Mouse (Mus musculus) myocyte (in vitro differentiated cells): Measurements from ENCODE around the gene Man2a1. TPM values are rescaled to one million over a fixed set of nuclear protein-coding genes. Genes with fewer than 3 reads are reported as not detected.

Experiments used
- H3K27me3 ChIP-seq: one replicate; pipeline ENCODE4 v1.6.1; 2011; ENCODE audit not compliant: control insufficient read depth, insufficient read depth, insufficient read length
- H3K36me3 ChIP-seq: one replicate; pipeline ENCODE4 v1.6.1; 2011; ENCODE audit not compliant: control insufficient read depth, insufficient read depth
- H3K4me2 ChIP-seq: one replicate; pipeline ENCODE4 v1.6.1; 2011; ENCODE audit warnings: low read depth, control low read depth
- H3K4me3 ChIP-seq: one replicate; pipeline ENCODE4 v1.5.1; 2011; ENCODE audit warnings: mild to moderate bottlenecking, control low read depth, moderate library complexity
- H3K79me2 ChIP-seq: one replicate; pipeline ENCODE4 v1.6.1; 2011; ENCODE audit not compliant: control insufficient read depth, insufficient read depth
- H3ac ChIP-seq: one replicate; pipeline ENCODE4 v1.6.1; 2011; ENCODE audit not compliant: control insufficient read depth, insufficient read length
- CEBPB ChIP-seq: IDR thresholded peaks from 2 replicates; pipeline ENCODE4 v1.6.1; 2011; ENCODE audit warnings: mild to moderate bottlenecking, moderate library complexity; ENCODE audit not compliant: poor library complexity, insufficient read depth, severe bottlenecking
- E2F4 ChIP-seq: IDR thresholded peaks from one replicate; pipeline ENCODE4 v1.6.1; 2011; ENCODE audit warnings: mild to moderate bottlenecking, control low read depth, moderate library complexity; ENCODE audit not compliant: insufficient read depth
- MAX ChIP-seq: IDR thresholded peaks from one replicate; pipeline ENCODE4 v1.6.1; 2011; ENCODE audit warnings: low read depth, mild to moderate bottlenecking, control low read depth
- MYOD1 ChIP-seq, 3 experiments: IDR thresholded peaks; one replicate each; pipeline ENCODE4 v1.6.1; 2011; ENCODE audit warnings: control low read depth in 2 of 3, low read depth in 2 of 3, mild to moderate bottlenecking in 2 of 3, moderate library complexity in 1 of 3; ENCODE audit not compliant: insufficient read length in 2 of 3, control insufficient read depth in 1 of 3
- MYOG ChIP-seq, 3 experiments: IDR thresholded peaks; one replicate each; pipeline ENCODE4 v1.6.1; 2011; ENCODE audit warnings: control low read depth in 2 of 3, low read depth in 2 of 3, mild to moderate bottlenecking in 2 of 3; ENCODE audit not compliant: insufficient read length in 2 of 3, control insufficient read depth in 1 of 3, insufficient read depth in 1 of 3
- POLR2A ChIP-seq: IDR thresholded peaks from one replicate; pipeline ENCODE4 v1.6.1; 2011; ENCODE audit warnings: low read depth, mild to moderate bottlenecking, control low read depth, moderate library complexity; ENCODE audit not compliant: insufficient read length
- POLR2AphosphoS2 ChIP-seq: IDR thresholded peaks from one replicate; pipeline ENCODE4 v1.6.1; 2011; ENCODE audit warnings: low read depth, control low read depth; ENCODE audit not compliant: insufficient read length
- REST ChIP-seq: IDR thresholded peaks from one replicate; pipeline ENCODE4 v1.6.1; 2011; ENCODE audit warnings: mild to moderate bottlenecking, control low read depth, moderate library complexity; ENCODE audit not compliant: insufficient read depth, insufficient read length
- SRF ChIP-seq: IDR thresholded peaks from one replicate; pipeline ENCODE4 v1.6.1; 2011; ENCODE audit warnings: low read depth; ENCODE audit not compliant: control insufficient read depth, insufficient read length
- TCF12 ChIP-seq: IDR thresholded peaks from one replicate; pipeline ENCODE4 v1.6.1; 2011; ENCODE audit warnings: mild to moderate bottlenecking, control low read depth; ENCODE audit not compliant: poor library complexity, insufficient read depth, severe bottlenecking
- TCF3 ChIP-seq: IDR thresholded peaks from one replicate; pipeline ENCODE4 v1.6.1; 2011; ENCODE audit warnings: low read depth, control low read depth; ENCODE audit not compliant: insufficient read length
- USF1 ChIP-seq: IDR thresholded peaks from one replicate; pipeline ENCODE4 v1.6.1; 2011; ENCODE audit warnings: low read depth, mild to moderate bottlenecking, control low read depth, moderate library complexity
- polyA plus RNA-seq: library from polyadenylated mRNA; unstranded; fragments of >200 nt; fragmentation: generic; extraction: Trizol; gene quantifications from one replicate; pipeline ENCODE4 v1.2.1, GENCODE M21; 2012; ENCODE audit warnings: missing spikeins

Man2a1 gene
- polyA plus RNA-seq, 1 experiment = 8.6 TPM

- Histone ChIP-seq H3K27me3 (no peaks in the 10 kb centered on the region), H3K4me2 (no peak overlapping the region), H3K79me2 (no peaks in the 10 kb centered on the region), H3K4me3 (no peak overlapping the region), H3K36me3 (peaks cover under 1% of the 10 kb centered on the region), H3ac (no peak overlapping the region)
- TF ChIP-seq CEBPB (no peak), E2F4 (no peak), TCF3 (no peak), MYOG (IDR thresholded peaks at IDR 0.05; ENCODE audit: control insufficient read depth in 1 of 3, insufficient read depth in 1 of 3, insufficient read length in 2 of 3, low read depth in 2 of 3) (no peak), MYOD1 (IDR thresholded peaks at IDR 0.05; ENCODE audit: control insufficient read depth in 1 of 3, insufficient read length in 2 of 3, low read depth in 2 of 3) (no peak), USF1 (no peak), SRF (no peak), POLR2A (no peak), POLR2AphosphoS2 (no peak), REST (no peak), TCF12 (no peak), MAX (no peak)
These were observed 120.6 kb downstream of the Man2a1 start for GRCm38 (mm10) chr17:64721112-64721511.

GRCm38 (mm10) chr17:64723162-64723561 is 122.6 kb downstream of the Man2a1 start:
- Histone ChIP-seq H3K27me3 (no peaks in the 10 kb centered on the region), H3K36me3 (peaks cover 5% of the 10 kb centered on the region), H3K79me2 (no peaks in the 10 kb centered on the region), H3K4me3 (no peak overlapping the region), H3ac (no peak overlapping the region), H3K4me2 (no peak overlapping the region)
- TF ChIP-seq E2F4 = no peak
- no peak for TF ChIP-seq POLR2A
- TF ChIP-seq MYOG (IDR thresholded peaks at IDR 0.05; ENCODE audit: control insufficient read depth in 1 of 3, insufficient read depth in 1 of 3, insufficient read length in 2 of 3, low read depth in 2 of 3) = no peak
- no peak for TF ChIP-seq SRF
- TF ChIP-seq CEBPB = no peak
- no peak for TF ChIP-seq TCF3

- TF ChIP-seq MYOD1 (IDR thresholded peaks at IDR 0.05; ENCODE audit: control insufficient read depth in 1 of 3, insufficient read length in 2 of 3, low read depth in 2 of 3) (no peak), MAX (no peak), MYOG (IDR thresholded peaks at IDR 0.05; ENCODE audit: control insufficient read depth in 1 of 3, insufficient read depth in 1 of 3, insufficient read length in 2 of 3, low read depth in 2 of 3) (no peak), SRF (no peak), CEBPB (no peak), E2F4 (no peak), USF1 (no peak), POLR2A (no peak), POLR2AphosphoS2 (no peak), TCF12 (no peak), TCF3 (no peak), REST (no peak)
- H3ac ChIP-seq = no peak overlapping the region
- H3K4me3 ChIP-seq = no peak overlapping the region
- no peak overlapping the region for H3K4me2 ChIP-seq
- no peaks in the 10 kb centered on the region for H3K79me2 ChIP-seq
- peaks cover 9% of the 10 kb centered on the region for H3K36me3 ChIP-seq
- H3K27me3 ChIP-seq = no peaks in the 10 kb centered on the region
These were observed 124.7 kb downstream of the Man2a1 start for GRCm38 (mm10) chr17:64725214-64725613.

- H3K36me3 ChIP-seq = peaks cover 13% of the 10 kb centered on the region
- H3K79me2 ChIP-seq = no peaks in the 10 kb centered on the region
- H3K4me2 ChIP-seq = no peak overlapping the region
- no peaks in the 10 kb centered on the region for H3K27me3 ChIP-seq
- no peak overlapping the region for H3ac ChIP-seq
- TF ChIP-seq MYOG (IDR thresholded peaks at IDR 0.05; ENCODE audit: control insufficient read depth in 1 of 3, insufficient read depth in 1 of 3, insufficient read length in 2 of 3, low read depth in 2 of 3) = no peak
- TF ChIP-seq POLR2AphosphoS2 = no peak
- TF ChIP-seq MYOD1 (IDR thresholded peaks at IDR 0.05; ENCODE audit: control insufficient read depth in 1 of 3, insufficient read length in 2 of 3, low read depth in 2 of 3) = no peak
- TF ChIP-seq MAX = no peak
- no peak for TF ChIP-seq TCF12
- no peak for TF ChIP-seq USF1
- no peak for TF ChIP-seq CEBPB
- TF ChIP-seq POLR2A = no peak
- TF ChIP-seq E2F4 = no peak
- no peak for TF ChIP-seq REST
- no peak for TF ChIP-seq SRF
- TF ChIP-seq TCF3 = no peak
- H3K4me3 ChIP-seq = no peak overlapping the region
These were observed 125.5 kb downstream of the Man2a1 start for GRCm38 (mm10) chr17:64726032-64726431.

GRCm38 (mm10) chr17:64735492-64735891 is 135.0 kb downstream of the Man2a1 start:
- Histone ChIP-seq H3K27me3 (no peaks in the 10 kb centered on the region), H3K79me2 (no peaks in the 10 kb centered on the region), H3K4me3 (no peak overlapping the region), H3K36me3 (peaks cover 50% of the 10 kb centered on the region), H3K4me2 (no peak overlapping the region), H3ac (no peak overlapping the region)
- TF ChIP-seq POLR2A (no peak), CEBPB (no peak), TCF12 (no peak), TCF3 (no peak), MYOG (IDR thresholded peaks at IDR 0.05; ENCODE audit: control insufficient read depth in 1 of 3, insufficient read depth in 1 of 3, insufficient read length in 2 of 3, low read depth in 2 of 3) (no peak), SRF (no peak), USF1 (no peak), E2F4 (no peak), POLR2AphosphoS2 (no peak), REST (no peak), MYOD1 (IDR thresholded peaks at IDR 0.05; ENCODE audit: control insufficient read depth in 1 of 3, insufficient read length in 2 of 3, low read depth in 2 of 3) (no peak)
